Comparison of ENCODE assay signal across 14 mouse cellular contexts in genomic region chr15:83699834-83700592, GRCm38 (mm10). TPM values are rescaled to one million over a fixed set of nuclear protein-coding genes. Genes with fewer than 3 reads are reported as not detected.
DNase-seq lines count a peak whose midpoint lies in the region; ATAC-seq and TF ChIP-seq lines count a peak whose summit lies in the region.
"Had no signal": no experiment of that assay in that cellular context is flagged by ENCODE, and none has a peak within 500 bp of the region (broad histone marks: within the 10 kb centered on the region; RNA-seq: fewer than 3 reads in every experiment).

No protein-coding gene starts in this region.

- 0 out of 2 replicates have a peak overlapping the region, but pooled peaks have one; percentile 1 for H3K9ac ChIP-seq in neural tube, embryonic 12.5 days
- H3K9ac ChIP-seq in forebrain, embryonic 11.5 days (ENCODE audit: low read length), result peak overlapping the region; percentile 35
- H3K9ac ChIP-seq in limb, embryonic 11.5 days (ENCODE audit: low read length), result no peak overlapping the region

- no peak overlapping the region for H3K27ac ChIP-seq in neural tube, embryonic 12.5 days
- H3K27ac ChIP-seq in forebrain, embryonic 11.5 days (ENCODE audit: low read depth, low read length), result peak overlapping the region; percentile 37; the same call in 1 of the 2 replicates
- peak overlapping the region; percentile 85 for H3K27ac ChIP-seq in limb, embryonic 11.5 days (replicated peaks; ENCODE audit: low read depth, low read length)
- H3K27ac ChIP-seq in layer of hippocampus, adult 2 months, result no peak overlapping the region

- no peak for DNase-seq in neural tube, embryonic 10.5 days (ENCODE audit: extremely low spot score, low spot score)
- peak; percentile 61 for DNase-seq in forebrain, embryonic 11.5 days (ENCODE audit: low spot score)
- DNase-seq in limb, embryonic 11.5 days (ENCODE audit: low spot score), result peak; percentile 73
- DNase-seq in retina, postnatal 1 day, result peak; percentile 32
- no peak for DNase-seq in thymus, adult 18-20 months
- DNase-seq in spleen, adult 18-20 months, result no peak
- DNase-seq in layer of hippocampus, adult 2 months (ENCODE audit: low spot score in 2 of 2), result no peak
- DNase-seq: adrenal gland, postnatal 14 days; cerebellum, adult 2 months; heart, adult 11 months; kidney, postnatal 14 days; lung, adult 2 months had no signal

- H3K36me3 ChIP-seq in neural tube, embryonic 12.5 days, result peaks cover 17% of the 10 kb centered on the region
- H3K36me3 ChIP-seq in forebrain, embryonic 11.5 days (ENCODE audit: control insufficient read depth, insufficient read depth, low read length), result peaks cover 3% of the 10 kb centered on the region; the same call in 1 of the 2 replicates
- peaks cover 10% of the 10 kb centered on the region; the same call in 1 of the 2 replicates for H3K36me3 ChIP-seq in limb, embryonic 11.5 days (ENCODE audit: control insufficient read depth, insufficient read depth, low read length)

- no peaks in the 10 kb centered on the region for H3K27me3 ChIP-seq in neural tube, embryonic 12.5 days (replicated peaks)
- no peaks in the 10 kb centered on the region for H3K27me3 ChIP-seq in forebrain, embryonic 11.5 days (ENCODE audit: control insufficient read depth, insufficient read depth, low read length)
- H3K27me3 ChIP-seq in limb, embryonic 11.5 days (ENCODE audit: control insufficient read depth, insufficient read depth, low read length), result no peaks in the 10 kb centered on the region

- peaks cover 50% of the 10 kb centered on the region for H3K4me1 ChIP-seq in neural tube, embryonic 12.5 days
- peaks cover 28% of the 10 kb centered on the region for H3K4me1 ChIP-seq in forebrain, embryonic 11.5 days (replicated peaks; ENCODE audit: control insufficient read depth, insufficient read depth, low read length)
- H3K4me1 ChIP-seq in limb, embryonic 11.5 days (ENCODE audit: control insufficient read depth, insufficient read depth, low read length), result peaks cover 55% of the 10 kb centered on the region

- no peak overlapping the region for H3K4me2 ChIP-seq in neural tube, embryonic 12.5 days (replicated peaks)
- no peak overlapping the region for H3K4me2 ChIP-seq in forebrain, embryonic 11.5 days (ENCODE audit: low read depth, low read length, severe bottlenecking)
- H3K4me2 ChIP-seq in limb, embryonic 11.5 days (ENCODE audit: low read depth, severe bottlenecking), result no peak overlapping the region

- H3K9me3 ChIP-seq in neural tube, embryonic 12.5 days, result 0 out of 2 replicates have a peak, but pooled peaks cover 6% of the 10 kb centered on the region
- H3K9me3 ChIP-seq in forebrain, embryonic 11.5 days (ENCODE audit: control insufficient read depth, low read length), result no peaks in the 10 kb centered on the region; the same call in 1 of the 2 replicates
- H3K9me3 ChIP-seq in limb, embryonic 11.5 days (ENCODE audit: control insufficient read depth, low read length), result no peaks in the 10 kb centered on the region; the same call in 1 of the 2 replicates

- H3K4me3 ChIP-seq in neural tube, embryonic 12.5 days, result no peak overlapping the region
- H3K4me3 ChIP-seq in forebrain, embryonic 11.5 days (ENCODE audit: low read depth, low read length), result no peak overlapping the region
- no peak overlapping the region for H3K4me3 ChIP-seq in limb, embryonic 11.5 days (ENCODE audit: low read depth, low read length)
- H3K4me3 ChIP-seq in layer of hippocampus, adult 2 months, result no peak overlapping the region

- no peak for TF ChIP-seq CTCF in layer of hippocampus, adult 2 months (conservative IDR thresholded peaks at IDR 0.05)

- 26% methylated on average over 11 of the region's 11 CpGs for WGBS in neural tube, embryonic 12.5 days
- WGBS in forebrain, embryonic 11.5 days, result 9% methylated on average over 11 of the region's 11 CpGs
- WGBS in limb, embryonic 11.5 days, result 6% methylated on average over 11 of the region's 11 CpGs

- no peak for ATAC-seq in neural tube, embryonic 12.5 days (ENCODE audit: low FRiP score, low read depth)
- peak; percentile 53 for ATAC-seq in forebrain, embryonic 11.5 days (replicated peaks; ENCODE audit: low FRiP score)
- peak; percentile 63 for ATAC-seq in limb, embryonic 11.5 days (ENCODE audit: insufficient number of reproducible peaks, low FRiP score, low TSS enrichment, low read depth)

RNA-seq across cellular contexts. Expression of gene Scube1, which starts 24.8 kb away (rescaled TPM):
- 29.7 and 32.4 TPM in 2 replicates for polyA plus RNA-seq in neural tube, embryonic 12.5 days (2016; fragmentation: Nextera tagmentation; extraction: Ambion mirVana)
- 33.9 and 38.0 TPM in 2 replicates for polyA plus RNA-seq in forebrain, embryonic 11.5 days (2014; fragmentation: Nextera tagmentation; extraction: Ambion mirVana)
- 62.3 and 70.9 TPM in 2 replicates for polyA plus RNA-seq in limb, embryonic 11.5 days (2014; fragmentation: Nextera tagmentation; extraction: Ambion mirVana)
- 10 to 100 TPM; 20.4 to 20.9 TPM for total RNA-seq in layer of hippocampus, adult 2 months (2021)
- total RNA-seq: megakaryocyte-erythroid progenitor cell, adult 5-6 weeks had no signal

Comparison
In these comparisons a context has a peak if more than half of its experiments do, and no peak if none do; other contexts are left out.
1. H3K27ac ChIP-seq: peak in forebrain, embryonic 11.5 days (single experiment) and limb, embryonic 11.5 days (single experiment); none in neural tube, embryonic 12.5 days (single experiment) and layer of hippocampus, adult 2 months (single experiment).
2. DNase-seq: peak in forebrain, embryonic 11.5 days (single experiment), limb, embryonic 11.5 days (single experiment) and retina, postnatal 1 day (single experiment); none in neural tube, embryonic 10.5 days (single experiment), thymus, adult 18-20 months (0 of 2), spleen, adult 18-20 months (0 of 2) and layer of hippocampus, adult 2 months (0 of 2).